Mouse (Mus musculus) c-Kit-positive CD71-positive TER-119-positive erythroid progenitor cells, embryonic 14.5 days (primary cell): ENCODE data around the gene Tbc1d25.

Source experiments
- DNase-seq: peaks from one replicate; pipeline ENCODE4 v3.0.0-alpha.2; 2013; ENCODE audit warnings: low spot score

Gene Tbc1d25

DNA sequence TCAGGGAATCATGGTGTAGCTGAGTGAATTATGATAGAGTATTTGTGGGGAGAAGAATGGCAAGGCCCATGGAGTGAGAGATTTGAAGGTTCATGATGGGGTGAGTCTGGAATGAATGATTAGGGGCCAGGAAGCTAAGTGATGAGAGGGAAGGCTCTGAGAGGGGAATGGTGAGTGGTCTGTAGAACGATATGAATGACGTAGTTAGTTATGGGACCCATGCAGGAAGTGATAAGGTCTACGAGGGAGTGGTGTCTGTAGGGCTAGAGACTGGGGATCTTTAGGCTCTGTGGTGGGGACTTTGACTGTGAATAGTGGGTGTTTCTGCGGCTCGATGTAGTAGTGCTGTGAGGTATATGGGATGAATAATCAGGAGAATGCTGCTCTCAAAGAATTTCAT lies 3.7 kb upstream of the Tbc1d25 start:
- DNase-seq: no peak

DNA sequence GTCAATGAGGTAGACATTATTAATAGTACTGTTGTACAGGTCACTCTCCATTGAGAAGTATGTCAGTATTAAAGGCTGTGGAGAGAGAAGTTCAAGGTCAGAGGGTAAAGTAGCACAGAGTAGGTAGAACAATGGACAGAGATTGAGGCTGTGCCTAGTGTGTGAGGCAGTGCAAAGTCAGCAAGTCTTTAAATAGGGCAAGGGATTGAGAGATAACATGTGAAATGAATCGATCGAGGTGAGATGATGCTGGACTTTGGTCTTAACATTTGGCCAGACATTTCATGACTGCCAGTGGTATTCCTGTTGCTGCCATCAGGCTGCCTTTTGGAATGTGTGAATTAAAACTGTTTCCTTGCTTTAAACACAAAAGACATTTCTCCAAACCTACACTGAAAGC lies 2.9 kb upstream of the Tbc1d25 start:
- DNase-seq: no peak

DNA sequence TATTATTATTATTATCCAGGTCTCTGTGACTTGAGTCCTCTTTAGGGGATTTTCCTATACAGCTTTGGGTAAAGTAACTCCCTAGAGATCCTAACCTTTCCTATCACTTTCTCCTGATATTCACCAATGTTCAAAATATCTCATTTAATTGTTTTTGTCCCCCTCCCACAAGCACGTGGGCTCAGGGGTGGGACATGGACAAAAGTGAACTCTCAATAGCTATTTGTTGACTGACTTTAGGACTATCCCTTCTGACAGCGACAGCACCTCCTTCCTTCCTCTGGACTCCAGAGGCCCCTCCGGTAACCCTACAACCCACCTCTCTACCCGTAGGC lies 845 bp downstream of the Tbc1d25 start:
- DNase-seq: no peak

DNA sequence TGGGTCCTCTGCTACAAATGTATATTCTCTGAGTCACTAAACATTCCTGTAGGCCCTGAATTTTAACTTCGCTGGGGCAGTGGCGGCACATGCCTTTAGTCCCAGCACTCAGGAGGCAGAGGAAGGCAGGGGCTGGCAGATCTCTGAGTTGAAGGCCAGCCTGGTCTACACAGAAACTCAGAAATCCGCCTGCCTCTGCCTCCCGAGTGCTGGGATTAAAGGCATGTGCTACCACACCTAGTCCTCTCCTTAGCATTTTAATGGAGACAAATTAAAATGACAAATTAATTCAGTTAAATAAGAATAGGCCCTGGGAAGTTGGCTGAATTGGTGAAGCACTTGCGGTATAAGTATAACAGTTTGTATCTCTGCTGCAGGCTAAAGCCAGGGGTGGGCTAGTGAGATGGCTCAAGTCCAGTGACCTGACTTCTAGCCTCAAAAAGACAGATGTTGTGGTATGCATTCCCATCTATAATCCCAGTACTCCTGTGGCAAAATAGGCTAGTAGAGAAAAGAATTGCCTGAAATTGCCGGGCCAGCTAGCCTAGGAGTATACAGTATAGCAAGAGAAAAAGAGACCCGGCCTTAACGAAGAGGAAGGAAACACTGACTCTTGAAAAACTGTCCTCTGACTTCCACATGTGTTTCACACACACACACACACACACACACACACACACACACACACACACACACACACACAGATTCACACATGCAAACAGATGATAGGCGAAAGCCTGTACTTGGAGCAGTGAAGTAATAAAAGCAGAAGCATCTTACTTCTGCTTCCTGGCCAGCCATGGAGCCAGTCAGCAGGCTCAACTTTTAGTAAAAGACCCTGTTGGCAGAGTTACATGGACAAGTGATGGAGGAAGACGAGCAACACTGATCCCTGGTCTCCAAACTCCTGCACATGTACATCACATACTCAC lies 8.0 kb downstream of the Tbc1d25 start:
- DNase-seq: no peak

DNA sequence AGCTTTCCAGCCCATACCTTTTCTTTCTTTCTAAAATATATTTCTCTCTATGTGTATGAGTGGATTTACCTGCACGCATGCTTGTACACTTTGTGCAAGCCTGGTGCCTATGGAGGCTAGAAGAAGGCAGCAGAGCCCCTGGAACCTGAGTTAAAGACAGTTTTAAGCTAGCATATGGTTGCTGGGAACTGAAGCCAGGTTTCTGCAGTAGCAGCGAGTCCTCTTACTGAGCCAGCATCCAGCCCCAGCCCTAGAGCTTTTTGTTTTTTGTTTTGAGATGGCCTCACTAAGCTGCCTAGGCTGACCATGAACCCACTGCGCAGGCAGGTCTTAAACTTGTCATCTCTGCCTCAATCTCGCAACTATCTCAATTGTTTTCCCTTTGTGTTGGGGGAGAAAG lies 11.5 kb downstream of the Tbc1d25 start:
- DNase-seq: no peak

DNA sequence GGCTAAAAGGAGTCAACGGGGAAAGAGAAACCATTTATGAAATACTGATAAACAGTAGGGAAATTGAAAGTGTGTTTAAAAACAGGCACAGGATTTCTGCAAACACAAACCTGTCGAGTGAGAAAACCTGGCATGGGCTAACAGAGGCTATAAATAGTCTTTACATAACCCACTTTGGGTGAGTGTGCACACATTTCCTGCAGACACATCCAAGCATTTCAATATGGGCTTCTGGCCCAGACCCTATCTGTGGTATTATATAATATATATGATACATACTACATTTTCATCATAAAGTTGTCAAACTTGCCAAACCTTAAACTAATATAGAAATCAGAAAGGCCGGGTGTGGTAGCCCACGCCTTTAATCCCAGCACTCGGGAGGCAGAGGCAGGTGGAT lies 12.9 kb downstream of the Tbc1d25 start:
- no peak for DNase-seq

DNA sequence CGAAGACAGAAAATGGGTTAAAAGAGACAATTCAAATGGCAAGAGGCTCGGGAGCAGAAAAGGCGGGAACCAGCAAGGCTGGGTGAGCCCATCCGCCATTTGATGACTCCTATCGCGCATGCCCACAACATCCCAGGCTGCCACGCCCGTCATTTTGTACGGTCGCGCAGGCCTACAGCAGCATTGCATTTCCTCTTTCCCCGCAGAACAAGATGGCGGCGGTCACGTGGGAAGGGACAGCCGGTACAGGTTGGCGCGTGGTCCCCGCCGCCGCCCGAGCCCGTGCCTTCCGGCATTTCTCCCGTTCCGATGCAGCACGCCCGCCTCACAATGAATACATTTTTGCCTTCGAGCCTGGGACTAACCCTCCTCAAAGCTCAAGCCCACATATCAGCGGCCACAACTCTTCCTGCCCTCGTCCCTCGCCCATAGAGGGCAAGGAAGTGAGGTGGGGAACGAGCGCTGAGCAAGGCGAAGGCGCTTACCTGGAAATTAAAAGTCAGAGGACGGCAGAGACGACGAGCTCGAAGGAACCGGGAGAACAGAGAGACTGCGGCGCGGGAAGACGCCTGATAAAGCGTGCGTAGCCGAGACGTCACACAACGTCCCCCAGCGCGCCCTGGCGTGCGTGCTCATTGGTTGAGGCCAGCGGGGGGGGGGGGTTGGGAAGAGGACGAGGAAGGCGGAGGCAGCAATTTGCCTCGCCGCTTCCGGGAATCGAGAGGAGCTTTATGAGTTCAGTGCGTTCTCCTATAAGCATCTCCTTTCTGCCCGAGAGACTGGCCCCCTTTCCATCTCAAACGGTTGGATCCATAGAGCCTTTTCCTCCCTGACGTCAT lies 30.6 kb downstream of the Tbc1d25 start, which contains the start of gene Rbm3:
Gene Rbm3, minus strand, starts transcription at position 728 of the 839 bp plus-strand sequence.
- DNase-seq: peak; percentile 80

DNA sequence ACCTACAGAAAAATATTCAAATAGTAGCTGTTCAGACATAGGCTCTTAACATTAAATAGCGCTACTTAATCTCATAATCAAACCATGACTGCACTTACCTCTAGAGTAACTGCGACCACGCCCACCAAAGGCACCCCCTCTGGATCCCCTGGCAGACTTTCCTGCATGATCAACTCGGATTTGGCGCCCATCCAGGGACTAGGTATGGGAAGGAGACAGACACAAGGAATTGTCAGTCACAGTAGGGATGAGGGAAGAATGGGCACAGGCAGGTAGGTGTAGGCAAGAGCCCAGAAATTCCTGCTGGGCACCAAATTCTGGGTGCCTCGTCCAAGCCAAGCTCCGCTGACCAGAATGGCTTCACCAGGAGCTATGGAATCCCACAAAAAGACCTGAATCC lies 32.2 kb downstream of the Tbc1d25 start:
- DNase-seq: no peak

DNA sequence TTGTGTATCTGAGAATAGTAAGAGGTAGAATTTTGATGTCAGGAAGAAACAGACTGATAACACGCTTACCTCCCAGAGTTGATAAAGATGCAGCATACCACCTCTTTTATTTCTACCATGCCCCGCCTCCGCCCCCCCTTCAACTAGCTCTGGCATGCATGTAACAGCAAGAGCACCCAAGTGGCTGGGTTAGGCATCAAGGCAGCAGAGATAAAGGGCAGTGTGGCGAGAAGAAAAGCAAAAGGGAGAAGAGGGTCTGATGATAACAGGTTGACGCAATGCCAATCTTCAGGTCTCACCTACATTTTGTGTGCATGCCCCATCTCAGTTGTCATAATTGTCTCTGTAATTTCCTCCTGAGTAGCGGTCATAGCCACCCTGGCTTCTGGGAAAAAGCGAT lies 33.0 kb downstream of the Tbc1d25 start:
- no peak for DNase-seq

DNA sequence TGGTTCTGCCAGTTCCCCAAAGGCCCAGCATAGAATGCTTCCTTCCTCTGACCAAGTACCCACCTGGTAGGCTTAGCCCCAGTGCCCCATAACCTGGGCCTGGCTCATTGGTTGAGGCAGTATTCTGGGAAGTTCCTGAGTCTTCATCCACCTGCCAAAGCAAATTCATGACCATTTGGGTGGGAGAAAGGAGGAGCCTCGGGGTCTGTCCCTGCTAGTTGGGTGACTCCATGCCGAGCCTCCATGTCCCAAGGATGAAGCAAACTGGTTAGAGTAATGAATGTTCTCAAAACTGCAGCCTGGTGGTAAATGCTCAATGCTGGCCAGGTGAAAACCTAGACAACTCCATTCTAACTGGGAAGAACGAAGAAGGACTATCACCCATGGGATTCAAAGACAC lies 34.9 kb downstream of the Tbc1d25 start:
- no peak for DNase-seq

DNA sequence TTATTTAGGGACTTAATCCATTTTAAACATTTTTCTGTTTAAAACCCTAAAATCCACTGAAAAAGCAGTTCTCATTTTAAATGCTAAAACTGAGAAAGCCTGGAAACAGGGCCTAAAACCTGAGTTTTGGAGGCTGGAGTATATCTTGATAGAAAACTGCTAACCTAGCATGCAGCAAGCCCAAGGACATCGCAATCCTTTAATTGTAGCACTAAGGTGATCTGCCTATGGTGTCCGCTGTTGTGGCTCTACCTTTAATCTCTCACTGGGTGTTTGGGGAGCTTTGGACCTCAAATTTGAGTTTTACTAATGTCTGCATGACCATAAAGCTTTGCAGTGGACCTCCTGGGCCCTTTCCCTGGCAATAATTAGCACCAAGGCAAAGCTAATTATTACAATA lies 35.5 kb downstream of the Tbc1d25 start:
- DNase-seq: no peak

DNA sequence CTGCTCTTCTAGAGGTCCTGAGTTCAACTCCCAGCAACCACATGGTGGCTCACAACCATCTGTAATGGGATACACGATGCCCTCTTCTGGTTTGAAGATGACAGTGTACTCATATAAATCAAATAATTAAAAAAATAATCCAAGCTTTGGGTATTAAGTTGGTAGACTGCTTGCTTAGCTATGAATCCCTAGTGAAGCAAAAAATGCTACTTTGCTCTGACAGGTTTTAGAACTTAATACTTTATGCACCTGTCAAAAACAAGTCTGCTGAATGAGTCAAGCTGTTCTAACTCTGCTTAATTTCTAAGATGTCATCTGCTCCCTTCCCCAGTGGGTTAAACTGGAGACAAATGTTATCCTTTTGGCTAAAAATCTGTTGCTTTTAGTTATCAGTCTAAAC lies 36.5 kb downstream of the Tbc1d25 start:
- DNase-seq: no peak

DNA sequence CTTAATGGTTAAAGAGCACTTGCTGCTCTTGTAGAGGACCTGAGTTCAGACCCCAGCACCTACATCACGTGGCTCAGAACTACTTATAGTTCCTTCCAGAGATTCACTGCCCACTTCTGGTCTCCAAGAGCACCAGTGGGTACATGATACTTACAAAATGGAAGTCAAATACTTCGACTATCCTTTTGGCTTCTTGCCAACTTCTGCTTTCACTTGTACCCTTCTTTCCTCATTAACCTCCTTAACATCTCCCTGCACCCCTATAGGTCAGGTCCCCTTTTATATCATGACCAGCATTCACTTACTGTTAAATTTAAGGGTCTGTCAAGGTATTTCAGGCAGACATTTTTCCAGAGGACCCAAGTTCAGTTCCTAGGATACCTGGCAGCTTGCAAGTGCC lies 40.1 kb downstream of the Tbc1d25 start:
- no peak for DNase-seq

DNA sequence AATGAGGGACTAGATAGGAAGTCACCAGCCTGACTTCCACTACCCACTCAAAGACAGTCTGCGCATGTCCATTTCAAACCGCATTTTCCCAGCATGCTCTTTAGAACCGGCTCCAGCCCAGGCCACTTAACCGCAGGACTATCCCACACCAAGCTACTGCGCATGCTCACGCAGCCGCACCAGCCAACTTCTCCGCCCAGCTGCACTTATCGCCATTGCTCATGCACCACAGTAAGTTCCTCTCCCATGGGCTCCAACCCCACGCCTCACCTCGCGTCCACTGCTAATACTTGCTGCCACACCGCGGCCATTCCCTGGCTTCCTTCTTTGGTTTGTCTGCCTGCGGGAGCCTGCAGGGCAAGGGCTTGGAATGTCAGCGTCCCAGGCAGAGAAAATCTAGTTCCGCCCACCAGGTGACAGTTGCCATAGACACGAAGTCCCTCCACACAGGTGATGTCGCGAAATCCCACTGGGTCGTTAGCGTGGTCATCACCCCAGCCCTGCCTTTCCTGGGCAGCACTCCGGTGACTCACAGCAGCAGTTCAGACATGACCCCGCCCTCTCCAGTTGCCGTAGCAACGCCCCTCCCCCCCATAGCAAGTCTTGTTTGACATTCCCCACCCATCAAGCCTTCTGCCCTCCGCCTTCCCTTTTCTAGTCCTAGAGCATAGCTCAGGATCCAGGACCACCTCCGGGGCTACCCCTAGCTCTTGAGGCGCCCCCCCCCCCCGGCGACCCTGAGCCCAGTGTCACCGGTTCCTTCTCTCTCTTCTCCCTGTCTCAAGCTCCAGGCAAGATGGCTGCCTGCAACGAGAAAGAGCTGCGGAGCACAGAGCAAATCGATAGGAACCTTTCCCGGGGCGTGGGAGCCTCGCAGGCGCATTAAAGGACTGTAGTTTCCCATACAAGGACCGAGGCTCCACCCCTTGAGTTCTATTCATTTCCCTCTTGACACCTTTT lies 43.7 kb downstream of the Tbc1d25 start, which contains the start of gene Wdr13:
Gene Wdr13, minus strand, starts transcription at position 876 of the 960 bp plus-strand sequence.
- DNase-seq: peak; percentile 87

DNA sequence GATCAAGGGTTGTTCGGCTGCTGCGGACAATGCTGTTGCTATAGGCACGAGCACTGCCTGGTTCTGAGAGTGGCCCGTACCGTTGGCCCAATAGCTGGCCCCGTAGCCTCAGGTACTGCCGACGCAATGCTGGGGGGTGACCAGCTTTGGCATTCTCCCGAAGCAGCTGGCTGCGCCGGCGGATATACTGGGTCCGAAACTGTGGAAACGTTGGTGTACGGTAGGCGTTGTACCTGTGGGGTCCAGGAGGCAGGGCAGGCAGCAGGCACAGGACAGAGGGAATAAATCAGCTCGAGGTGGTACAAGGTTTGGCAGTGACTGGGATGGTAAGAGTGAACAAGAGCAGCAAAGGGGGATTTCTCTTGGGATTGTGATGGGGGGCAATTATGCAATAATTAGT lies 44.6 kb downstream of the Tbc1d25 start:
- no peak for DNase-seq

DNA sequence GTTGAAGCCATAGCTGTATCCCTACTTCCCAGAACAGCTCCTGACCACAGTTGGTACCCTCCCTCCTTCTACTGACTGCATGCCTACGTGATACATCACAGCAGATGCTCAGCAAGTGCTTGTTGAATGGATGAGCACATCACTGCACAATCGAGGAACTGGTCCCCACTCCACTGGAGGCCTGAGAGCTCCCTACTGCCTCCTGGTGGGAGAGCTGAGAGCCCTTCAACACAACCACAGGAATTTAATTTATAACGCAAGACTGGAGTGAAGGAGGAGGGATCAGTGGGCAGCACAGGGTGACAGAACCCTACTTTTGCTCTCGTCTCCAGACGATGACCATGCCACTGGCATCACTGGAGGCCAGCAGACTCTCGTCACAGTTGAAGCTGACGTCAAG lies 50.7 kb downstream of the Tbc1d25 start:
- DNase-seq: no peak

DNA sequence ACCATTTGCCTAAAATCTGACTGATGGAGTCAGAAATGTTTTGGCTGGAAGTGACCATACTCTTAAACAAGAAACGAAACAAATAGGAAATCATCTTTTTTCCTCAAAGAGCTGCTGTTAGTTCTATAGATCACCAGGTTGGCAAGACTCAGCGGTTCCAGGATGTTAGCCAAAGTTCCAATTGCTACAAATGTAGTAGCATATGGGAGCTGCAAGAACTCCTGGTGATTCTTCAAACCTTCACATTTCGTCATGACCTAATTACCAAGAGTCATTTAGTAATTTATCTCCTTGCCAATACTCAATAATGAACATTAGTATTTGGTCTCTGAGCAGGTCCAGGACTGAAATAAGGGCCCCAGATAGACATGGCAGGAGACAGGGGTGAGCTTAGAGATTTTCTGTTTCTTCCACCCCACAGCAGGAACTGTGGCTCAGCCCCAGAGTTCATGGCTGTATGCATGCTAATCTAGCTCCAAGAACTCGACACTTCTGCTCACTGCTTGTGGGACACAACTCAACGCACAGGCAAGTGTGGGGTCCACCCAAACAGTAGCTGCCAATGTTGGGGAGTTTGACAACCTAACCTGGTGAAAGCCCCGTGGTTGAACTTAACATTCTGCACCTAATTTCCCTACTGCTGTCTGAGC lies 52.0 kb downstream of the Tbc1d25 start:
- no peak for DNase-seq

DNA sequence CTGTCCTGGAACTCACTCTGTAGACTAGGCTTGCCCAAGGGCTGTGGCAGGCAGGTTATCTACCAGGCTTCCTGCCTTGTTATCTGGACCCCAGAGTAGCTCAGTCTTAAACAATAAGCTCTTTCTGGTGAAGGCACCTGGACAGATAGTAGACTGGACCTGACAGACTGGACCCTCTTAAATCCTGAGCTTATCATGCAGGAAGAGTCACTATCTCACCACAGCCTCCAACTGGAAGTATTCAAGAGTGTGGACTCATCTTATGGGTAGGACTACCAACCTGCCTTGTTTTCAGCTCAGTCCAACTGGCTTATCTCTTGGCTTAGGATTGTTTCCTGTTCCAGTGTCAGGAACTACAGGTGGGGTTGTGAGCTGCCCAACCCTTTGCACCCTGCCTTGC lies 58.7 kb downstream of the Tbc1d25 start:
- no peak for DNase-seq

DNA sequence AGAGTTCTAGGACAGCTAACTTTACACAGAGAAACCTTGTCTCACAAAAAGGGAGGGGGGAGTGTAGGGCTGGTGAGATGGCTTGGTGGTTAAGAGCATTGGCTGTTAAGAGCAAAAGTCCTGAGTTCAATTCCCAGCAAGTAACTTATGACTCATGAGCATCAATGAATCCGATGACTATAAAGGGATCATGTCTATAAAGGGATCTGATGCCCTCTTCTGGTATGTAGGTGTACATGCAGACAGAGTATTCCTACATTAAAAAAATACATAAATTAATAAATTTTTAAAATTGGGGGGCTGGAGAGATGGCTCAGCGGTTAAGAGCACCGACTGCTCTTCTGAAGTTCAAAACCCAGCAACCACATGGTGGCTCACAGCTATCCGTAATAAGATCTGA lies 60.7 kb downstream of the Tbc1d25 start:
- DNase-seq: no peak

DNA sequence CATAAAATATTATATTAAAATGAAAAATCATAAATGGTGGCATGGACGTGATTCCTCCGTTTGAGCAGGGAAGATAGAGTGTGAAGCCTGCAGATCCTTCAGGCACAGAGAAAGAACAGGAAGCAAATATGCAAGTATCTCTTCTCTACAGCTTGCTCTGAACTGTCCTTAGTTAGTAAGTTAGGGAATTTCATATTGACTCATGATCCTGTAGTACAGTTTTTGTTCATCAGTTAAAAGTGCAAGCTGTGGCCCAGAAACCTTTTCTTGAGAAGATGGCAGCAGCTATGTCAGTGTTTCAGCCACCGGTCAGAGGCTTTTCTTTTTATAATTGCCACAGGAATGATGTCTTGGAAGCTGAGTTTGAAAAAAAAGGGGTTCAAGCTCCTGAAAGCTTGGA lies 71.0 kb downstream of the Tbc1d25 start:
- DNase-seq: no peak
